Mouse (Mus musculus): ENCODE results near the gene Mta3.

- TF ChIP-seq CHD2 (IDR thresholded peaks at IDR 0.05; ENCODE audit: low read depth, low read length) (no peak), ZNF384 (IDR thresholded peaks at IDR 0.05; ENCODE audit: low read depth, low read length) (no peak), MAFK (IDR thresholded peaks at IDR 0.05; ENCODE audit: insufficient read depth, low read depth, low read length) (no peak), HCFC1 (IDR thresholded peaks at IDR 0.05; ENCODE audit: borderline replicate concordance, insufficient read depth, low read length) (no peak), ZC3H11A (IDR thresholded peaks at IDR 0.05; ENCODE audit: borderline replicate concordance, low read depth, low read length) (no peak)
Measured at GRCm38 (mm10) chr17:83730123-83730522, 24.2 kb downstream of the Mta3 start.
